Mouse (Mus musculus): ENCODE results near the gene Tmem17. TPM values are rescaled to one million over a fixed set of nuclear protein-coding genes. Genes with fewer than 3 reads are reported as not detected.

Gene Tmem17
- total RNA-seq, 1 experiment from 2014 or later: 2.3 TPM

Other genes starting within 250 kb of the Tmem17 start
- gene Ehbp1, start 169.8 kb upstream of the Tmem17 start, total RNA-seq (2021): 21.3 and 24.4 TPM in 2 replicates